Mouse (Mus musculus): ENCODE results near the gene Rps26.
"Not testable (repeated sequence)": the region's sequence is repeated elsewhere in the genome, so short reads cannot be mapped to it uniquely, and the experiment has no call there.

DNA sequence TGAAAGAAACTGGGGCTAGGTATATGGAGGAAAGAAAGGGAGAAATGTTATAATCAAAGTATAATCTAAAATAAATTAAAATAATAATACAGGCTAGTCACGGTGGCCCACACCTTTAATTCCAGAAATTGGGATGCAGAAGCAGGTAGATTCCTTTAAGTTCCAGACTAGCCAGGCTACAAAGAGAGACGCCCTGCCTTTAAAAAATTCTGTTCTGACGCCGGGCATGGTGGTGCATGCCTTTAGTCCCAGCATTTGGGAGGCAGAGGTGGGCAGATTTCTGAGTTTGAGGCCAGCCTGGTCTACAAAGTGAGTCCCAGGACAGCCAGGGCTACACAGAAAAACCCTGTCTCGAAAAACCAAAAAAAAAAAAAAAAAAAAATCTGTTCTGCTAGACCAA lies 3.8 kb upstream of the Rps26 start:
- TF ChIP-seq CTCF (IDR thresholded peaks at IDR 0.05; ENCODE audit: insufficient read depth, low read length); POLR2A (IDR thresholded peaks at IDR 0.05; ENCODE audit: borderline replicate concordance, extremely low read depth, low read depth, low read length): not testable (repeated sequence)

All from lung, adult 2 months (tissue).